Mouse (Mus musculus): ENCODE measurements at regions not wholly inside any gene's neighbourhood (a gene's known extent, or its start where the extent isn't known, plus 50 kb on each side); places are given as distances from the start of the nearest gene placed in this dataset.

DNA sequence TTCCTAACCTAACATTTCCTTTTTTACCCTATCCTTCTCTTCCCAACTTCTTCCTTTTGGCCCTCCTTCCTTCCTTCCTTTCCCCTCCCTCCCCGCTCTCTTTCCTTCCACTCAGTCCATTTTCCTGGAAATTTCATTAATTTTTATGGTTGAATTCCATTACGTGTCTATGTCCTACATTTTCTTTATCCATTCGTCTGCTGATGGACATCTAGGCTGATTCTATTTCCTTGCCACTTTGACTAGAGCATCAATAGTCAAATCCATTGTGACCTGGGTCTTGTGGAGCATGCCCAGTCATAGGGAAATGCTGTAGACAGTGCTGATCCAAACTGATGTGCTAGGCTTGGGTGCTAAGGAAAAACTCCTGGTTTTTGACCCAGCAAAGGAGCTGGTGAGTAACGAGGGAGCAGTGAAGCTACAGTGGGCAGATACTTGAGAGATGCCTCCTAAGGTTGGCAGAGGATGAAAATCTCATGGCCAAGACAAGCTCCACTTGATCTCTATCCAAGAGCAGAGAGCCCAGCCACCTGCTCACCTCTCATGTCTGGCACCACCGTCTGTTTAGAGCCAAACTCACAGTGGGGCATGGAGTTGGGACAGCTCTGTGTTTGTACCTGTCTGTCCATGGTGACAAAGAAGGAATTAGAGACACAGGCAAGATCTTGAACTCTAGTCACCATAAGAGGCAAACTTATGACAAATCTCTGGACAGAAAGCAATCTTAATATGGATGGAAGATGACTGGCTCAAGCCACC, 57.7 kb upstream of the Kctd3 start:
- Histone ChIP-seq H3K4me1 (replicated peaks; ENCODE audit: control insufficient read depth, insufficient read depth, low read length) (no peaks in the 10 kb centered on the region), H3K9ac (ENCODE audit: low read length) (no peak overlapping the region), H3K27me3 (replicated peaks; ENCODE audit: control insufficient read depth, insufficient read depth, low read length) (no peaks in the 10 kb centered on the region), H3K27ac (ENCODE audit: low read depth) (no peak overlapping the region), H3K4me3 (ENCODE audit: low read depth, low read length) (no peak overlapping the region), H3K9me3 (ENCODE audit: control insufficient read depth, low read length) (no peaks in the 10 kb centered on the region), H3K36me3 (ENCODE audit: control insufficient read depth, insufficient read depth, low read length) (no peaks in the 10 kb centered on the region), H3K4me2 (ENCODE audit: low read length) (no peak overlapping the region)
- ATAC-seq (replicated peaks; ENCODE audit: low FRiP score, low TSS enrichment, low read depth) = no peak
- 83% methylated on average over 5 of the region's 5 CpGs for whole genome bisulfite sequencing
- no peak for DNase-seq (ENCODE audit: low spot score)

DNA sequence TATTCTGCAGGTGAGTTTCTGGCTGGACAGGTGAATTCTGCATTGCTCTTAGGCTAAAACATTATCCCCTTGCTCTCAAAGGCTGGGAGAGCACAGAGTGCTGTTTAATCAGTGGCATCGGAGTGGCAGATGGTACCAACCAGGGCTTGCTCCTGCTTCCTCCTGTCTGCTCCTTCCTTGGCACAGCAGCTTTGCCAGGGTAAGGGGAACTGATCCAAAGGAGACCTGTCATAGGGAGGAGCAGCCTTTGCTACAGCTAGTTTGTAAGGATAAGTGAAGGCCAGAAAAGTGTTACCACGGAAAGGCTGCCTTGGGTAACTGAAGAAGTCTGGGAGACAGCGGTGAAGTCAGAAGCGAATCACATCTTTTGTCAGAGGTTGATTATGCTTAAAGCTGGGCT, 57.0 kb upstream of the Kctd3 start:
- WGBS = 85% methylated on average over 4 of the region's 4 CpGs
- H3K27ac ChIP-seq (ENCODE audit: low read depth) = no peak overlapping the region
- no peak for ATAC-seq (replicated peaks; ENCODE audit: low FRiP score, low TSS enrichment, low read depth)
- no peak overlapping the region for H3K9ac ChIP-seq (ENCODE audit: low read length)
- no peak overlapping the region for H3K4me3 ChIP-seq (ENCODE audit: low read depth, low read length)
- H3K4me1 ChIP-seq (replicated peaks; ENCODE audit: control insufficient read depth, insufficient read depth, low read length) = no peaks in the 10 kb centered on the region
- DNase-seq (ENCODE audit: low spot score) = no peak
- no peaks in the 10 kb centered on the region for H3K36me3 ChIP-seq (ENCODE audit: control insufficient read depth, insufficient read depth, low read length)
- H3K27me3 ChIP-seq (replicated peaks; ENCODE audit: control insufficient read depth, insufficient read depth, low read length) = no peaks in the 10 kb centered on the region
- H3K4me2 ChIP-seq (ENCODE audit: low read length) = no peak overlapping the region
- H3K9me3 ChIP-seq (ENCODE audit: control insufficient read depth, low read length) = no peaks in the 10 kb centered on the region

DNA sequence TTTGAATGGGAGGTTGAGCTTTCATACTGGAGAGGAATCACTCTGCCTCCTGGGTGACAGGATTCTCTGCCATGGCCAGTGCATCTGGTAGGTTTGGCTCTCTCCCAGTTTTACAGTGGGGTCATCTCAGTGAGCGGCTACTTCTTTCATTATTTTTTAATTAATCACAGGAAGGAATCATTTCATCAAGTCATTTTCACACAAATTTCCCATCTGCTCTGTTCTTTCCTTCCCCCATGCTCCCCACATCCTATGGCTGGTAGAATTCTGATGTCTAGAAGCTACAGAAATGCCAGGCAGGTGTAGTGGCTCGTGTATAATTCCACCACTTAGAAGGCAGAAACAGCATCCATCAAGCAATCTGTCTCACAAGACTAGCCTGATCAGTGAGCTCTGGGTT, 56.1 kb upstream of the Kctd3 start:
- Histone ChIP-seq H3K9me3 (ENCODE audit: control insufficient read depth, low read length) (no peaks in the 10 kb centered on the region), H3K4me1 (replicated peaks; ENCODE audit: control insufficient read depth, insufficient read depth, low read length) (no peaks in the 10 kb centered on the region), H3K27ac (ENCODE audit: low read depth) (no peak overlapping the region), H3K36me3 (ENCODE audit: control insufficient read depth, insufficient read depth, low read length) (no peaks in the 10 kb centered on the region), H3K4me2 (ENCODE audit: low read length) (no peak overlapping the region), H3K4me3 (ENCODE audit: low read depth, low read length) (no peak overlapping the region), H3K27me3 (replicated peaks; ENCODE audit: control insufficient read depth, insufficient read depth, low read length) (no peaks in the 10 kb centered on the region), H3K9ac (ENCODE audit: low read length) (no peak overlapping the region)
- WGBS = 79% methylated on average over 2 of the region's 2 CpGs
- DNase-seq (ENCODE audit: low spot score) = no peak
- no peak for ATAC-seq (replicated peaks; ENCODE audit: low FRiP score, low TSS enrichment, low read depth)

DNA sequence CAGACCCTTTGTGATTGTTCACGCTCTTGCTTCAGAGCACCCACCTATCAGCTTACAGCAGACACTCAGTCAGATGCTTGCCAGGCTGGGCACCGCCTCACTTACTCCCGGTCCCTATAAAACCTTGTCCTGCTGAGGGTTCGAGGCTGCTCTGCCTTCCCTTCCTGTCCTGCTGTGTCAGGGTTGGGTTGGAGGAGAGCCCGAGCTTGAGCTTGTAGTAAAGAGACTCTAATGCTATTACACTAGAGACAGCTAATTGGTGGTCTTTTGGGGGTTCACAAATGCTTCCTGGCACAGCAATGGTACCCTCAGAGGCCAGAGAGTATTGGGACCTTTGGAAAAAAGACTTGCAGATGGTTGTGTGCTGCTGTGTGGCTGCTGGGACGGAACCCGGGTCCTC, 55.6 kb upstream of the Kctd3 start:
- Histone ChIP-seq H3K4me1 (replicated peaks; ENCODE audit: control insufficient read depth, insufficient read depth, low read length) (no peaks in the 10 kb centered on the region), H3K9ac (ENCODE audit: low read length) (no peak overlapping the region), H3K36me3 (ENCODE audit: control insufficient read depth, insufficient read depth, low read length) (no peaks in the 10 kb centered on the region), H3K27me3 (replicated peaks; ENCODE audit: control insufficient read depth, insufficient read depth, low read length) (no peaks in the 10 kb centered on the region), H3K4me3 (ENCODE audit: low read depth, low read length) (no peak overlapping the region), H3K27ac (ENCODE audit: low read depth) (no peak overlapping the region), H3K4me2 (ENCODE audit: low read length) (no peak overlapping the region), H3K9me3 (ENCODE audit: control insufficient read depth, low read length) (no peaks in the 10 kb centered on the region)
- 86% methylated on average over 7 of the region's 7 CpGs for WGBS
- ATAC-seq (replicated peaks; ENCODE audit: low FRiP score, low TSS enrichment, low read depth) = no peak
- DNase-seq (ENCODE audit: low spot score) = no peak
